Mouse (Mus musculus): ENCODE data around the gene Glis3. TPM values are rescaled to one million over a fixed set of nuclear protein-coding genes. Genes with fewer than 3 reads are reported as not detected.

Glis3 gene
- polyA plus RNA-seq, 1 experiment from 2014 or later, result 2.0 TPM

DNA sequence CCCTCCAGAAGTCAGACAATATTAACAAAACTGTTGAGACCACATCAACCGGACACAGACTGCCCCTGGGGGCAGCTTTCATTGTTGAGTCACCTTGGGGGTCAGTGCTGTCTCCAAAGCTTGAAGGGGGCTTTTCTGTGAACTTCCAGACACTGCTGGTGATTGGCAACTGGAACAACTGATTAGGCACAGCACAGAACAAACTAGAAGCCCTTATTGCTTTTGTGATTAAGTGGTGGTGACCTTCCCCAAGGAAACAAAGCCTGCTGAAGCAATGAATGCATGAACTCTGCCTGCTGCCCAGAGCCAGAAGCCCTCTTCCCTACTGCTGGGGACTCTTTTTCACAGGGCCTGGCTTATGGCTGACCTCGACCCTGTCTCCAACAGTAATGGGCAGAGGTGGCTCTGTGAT, 377.0 kb downstream of the Glis3 start:
- H3K36me3 ChIP-seq (ENCODE audit: insufficient read depth, low read length), result no peaks in the 10 kb centered on the region
- H3K9me3 ChIP-seq (ENCODE audit: low read length), result no peaks in the 10 kb centered on the region
- no peak overlapping the region for H3K27ac ChIP-seq (ENCODE audit: low read length)
- H3K4me3 ChIP-seq (ENCODE audit: low read depth, low read length), result no peak overlapping the region
- ATAC-seq, result no peak
- TF ChIP-seq CTCF (IDR thresholded peaks at IDR 0.05) (no peak), EP300 (IDR thresholded peaks at IDR 0.05) (no peak)
- no peak overlapping the region for H3K4me2 ChIP-seq (replicated peaks; ENCODE audit: low read depth, low read length)
- no peak for DNase-seq (ENCODE audit: low spot score)
- H3K9ac ChIP-seq (replicated peaks; ENCODE audit: low read depth), result no peak overlapping the region
- no peaks in the 10 kb centered on the region for H3K27me3 ChIP-seq (replicated peaks; ENCODE audit: insufficient read depth, low read length)
- H3K4me1 ChIP-seq (ENCODE audit: insufficient read depth, low read depth, low read length), result no peaks in the 10 kb centered on the region
- WGBS, result 63% methylated on average over 2 of the region's 2 CpGs

- Histone ChIP-seq H3K36me3 (ENCODE audit: insufficient read depth, low read length) (no peaks in the 10 kb centered on the region), H3K27me3 (replicated peaks; ENCODE audit: insufficient read depth, low read length) (no peaks in the 10 kb centered on the region), H3K9me3 (ENCODE audit: low read length) (no peaks in the 10 kb centered on the region), H3K4me1 (ENCODE audit: insufficient read depth, low read depth, low read length) (no peaks in the 10 kb centered on the region), H3K4me3 (ENCODE audit: low read depth, low read length) (no peak overlapping the region), H3K27ac (ENCODE audit: low read length) (no peak overlapping the region), H3K9ac (replicated peaks; ENCODE audit: low read depth) (no peak overlapping the region), H3K4me2 (replicated peaks; ENCODE audit: low read depth, low read length) (no peak overlapping the region)
- DNase-seq (ENCODE audit: low spot score), result no peak
- TF ChIP-seq CTCF (IDR thresholded peaks at IDR 0.05), result no peak
- TF ChIP-seq EP300 (IDR thresholded peaks at IDR 0.05), result no peak
- no peak for ATAC-seq
- 73% methylated on average over 8 of the region's 8 CpGs for WGBS
Observed at GRCm38 (mm10) chr19:28300226-28300625, 379.7 kb downstream of the Glis3 start.

GRCm38 (mm10) chr19:28299211-28299775, 380.6 kb downstream of the Glis3 start:
- 35% methylated on average over 11 of the region's 11 CpGs for WGBS
- H3K4me1 ChIP-seq (ENCODE audit: insufficient read depth, low read depth, low read length), result no peaks in the 10 kb centered on the region
- H3K9ac ChIP-seq (replicated peaks; ENCODE audit: low read depth), result no peak overlapping the region
- H3K9me3 ChIP-seq (ENCODE audit: low read length), result no peaks in the 10 kb centered on the region
- H3K36me3 ChIP-seq (ENCODE audit: insufficient read depth, low read length), result no peaks in the 10 kb centered on the region
- no peak for TF ChIP-seq CTCF (IDR thresholded peaks at IDR 0.05)
- no peak for TF ChIP-seq EP300 (IDR thresholded peaks at IDR 0.05)
- H3K4me3 ChIP-seq (ENCODE audit: low read depth, low read length), result no peak overlapping the region
- H3K27ac ChIP-seq (ENCODE audit: low read length), result no peak overlapping the region
- H3K4me2 ChIP-seq (replicated peaks; ENCODE audit: low read depth, low read length), result no peak overlapping the region
- ATAC-seq (peak; percentile 49), DNase-seq (ENCODE audit: low spot score) (peak; percentile 30)
- H3K27me3 ChIP-seq (replicated peaks; ENCODE audit: insufficient read depth, low read length), result no peaks in the 10 kb centered on the region

GRCm38 (mm10) chr19:28298669-28299068, 381.2 kb downstream of the Glis3 start:
- no peak overlapping the region for H3K27ac ChIP-seq (ENCODE audit: low read length)
- ATAC-seq (no peak), DNase-seq (ENCODE audit: low spot score) (no peak)
- no peaks in the 10 kb centered on the region for H3K9me3 ChIP-seq (ENCODE audit: low read length)
- H3K4me3 ChIP-seq (ENCODE audit: low read depth, low read length), result no peak overlapping the region
- WGBS, result 47% methylated on average over 9 of the region's 9 CpGs
- TF ChIP-seq EP300 (IDR thresholded peaks at IDR 0.05) (no peak), CTCF (IDR thresholded peaks at IDR 0.05) (no peak)
- no peaks in the 10 kb centered on the region for H3K4me1 ChIP-seq (ENCODE audit: insufficient read depth, low read depth, low read length)
- H3K27me3 ChIP-seq (replicated peaks; ENCODE audit: insufficient read depth, low read length), result no peaks in the 10 kb centered on the region
- H3K4me2 ChIP-seq (replicated peaks; ENCODE audit: low read depth, low read length), result no peak overlapping the region
- no peak overlapping the region for H3K9ac ChIP-seq (replicated peaks; ENCODE audit: low read depth)
- H3K36me3 ChIP-seq (ENCODE audit: insufficient read depth, low read length), result no peaks in the 10 kb centered on the region

DNA sequence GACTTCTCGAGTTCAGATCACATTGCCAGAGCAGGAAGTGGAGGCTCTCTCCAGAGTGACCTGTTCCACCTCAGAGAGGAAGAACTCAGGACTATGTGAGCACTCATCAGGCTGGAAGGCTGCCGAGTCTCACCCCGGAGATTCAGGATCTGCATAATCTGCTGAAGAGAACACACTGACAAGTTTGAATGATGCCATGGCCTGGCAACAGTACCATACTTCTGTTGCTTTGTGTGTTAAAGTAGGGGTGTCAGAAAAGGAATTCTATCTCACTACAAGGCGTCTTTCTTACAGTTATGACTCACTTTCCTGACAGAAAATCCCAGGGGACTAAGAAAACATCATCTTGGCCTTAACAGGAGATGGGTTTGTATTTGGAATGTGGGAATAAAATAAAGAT, 388.3 kb downstream of the Glis3 start:
- Histone ChIP-seq H3K27ac (ENCODE audit: low read length) (no peak overlapping the region), H3K4me3 (ENCODE audit: low read depth, low read length) (no peak overlapping the region), H3K4me1 (ENCODE audit: insufficient read depth, low read depth, low read length) (no peaks in the 10 kb centered on the region), H3K9ac (replicated peaks; ENCODE audit: low read depth) (no peak overlapping the region), H3K27me3 (replicated peaks; ENCODE audit: insufficient read depth, low read length) (no peaks in the 10 kb centered on the region), H3K9me3 (ENCODE audit: low read length) (no peaks in the 10 kb centered on the region), H3K36me3 (ENCODE audit: insufficient read depth, low read length) (no peaks in the 10 kb centered on the region), H3K4me2 (replicated peaks; ENCODE audit: low read depth, low read length) (no peak overlapping the region)
- DNase-seq (ENCODE audit: low spot score) (no peak), ATAC-seq (no peak)
- no peak for TF ChIP-seq CTCF (IDR thresholded peaks at IDR 0.05)
- TF ChIP-seq EP300 (IDR thresholded peaks at IDR 0.05), result no peak
- 73% methylated on average over 4 of the region's 4 CpGs for WGBS

DNA sequence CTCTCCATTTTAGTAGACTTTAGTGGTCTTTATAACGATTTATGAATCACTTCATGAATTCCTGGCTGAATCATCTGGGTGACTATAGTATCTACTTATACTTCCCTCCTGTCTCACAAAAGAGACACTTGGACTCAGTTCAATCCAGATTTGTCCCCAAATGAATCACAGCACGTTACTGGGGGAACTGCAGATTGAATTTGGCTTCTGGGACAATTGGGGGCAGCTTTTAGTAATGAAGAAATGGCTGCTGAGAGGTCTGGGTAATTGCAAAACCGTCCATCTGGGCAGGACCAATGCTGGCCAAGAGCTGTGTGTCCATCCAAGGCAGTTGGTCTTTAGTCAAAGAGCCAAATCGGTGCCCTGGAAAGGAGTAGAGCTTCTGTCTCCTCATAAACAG, 390.4 kb downstream of the Glis3 start:
- H3K27ac ChIP-seq (ENCODE audit: low read length), result no peak overlapping the region
- no peaks in the 10 kb centered on the region for H3K9me3 ChIP-seq (ENCODE audit: low read length)
- ATAC-seq (no peak), DNase-seq (ENCODE audit: low spot score) (no peak)
- no peak overlapping the region for H3K9ac ChIP-seq (replicated peaks; ENCODE audit: low read depth)
- TF ChIP-seq EP300 (IDR thresholded peaks at IDR 0.05), result no peak
- TF ChIP-seq CTCF (IDR thresholded peaks at IDR 0.05), result no peak
- H3K27me3 ChIP-seq (replicated peaks; ENCODE audit: insufficient read depth, low read length), result no peaks in the 10 kb centered on the region
- no peak overlapping the region for H3K4me3 ChIP-seq (ENCODE audit: low read depth, low read length)
- no peaks in the 10 kb centered on the region for H3K4me1 ChIP-seq (ENCODE audit: insufficient read depth, low read depth, low read length)
- H3K4me2 ChIP-seq (replicated peaks; ENCODE audit: low read depth, low read length), result no peak overlapping the region
- H3K36me3 ChIP-seq (ENCODE audit: insufficient read depth, low read length), result no peaks in the 10 kb centered on the region
- 60% methylated on average over 4 of the region's 4 CpGs for WGBS

DNA sequence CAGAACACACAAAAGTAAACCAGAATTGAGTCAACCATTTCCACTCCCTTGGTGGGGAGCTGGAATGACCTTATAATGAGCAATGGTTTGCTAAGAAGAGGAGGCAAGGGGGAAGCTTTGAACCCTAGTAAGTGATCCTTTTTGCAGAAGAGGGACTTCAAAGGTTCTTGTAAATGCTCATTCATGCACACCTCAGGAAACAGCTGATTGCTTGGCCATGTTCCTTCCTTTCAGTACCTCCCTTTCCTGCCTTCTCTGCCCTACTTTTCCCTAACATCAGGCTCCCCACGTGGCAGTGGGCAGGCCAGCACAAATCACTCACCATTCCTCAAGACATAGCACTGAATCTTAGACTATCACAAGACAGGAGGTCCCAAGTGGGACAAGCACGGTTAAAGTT, 392.4 kb downstream of the Glis3 start:
- WGBS, result 27% methylated on average over 2 of the region's 2 CpGs
- Histone ChIP-seq H3K36me3 (ENCODE audit: insufficient read depth, low read length) (no peaks in the 10 kb centered on the region), H3K9me3 (ENCODE audit: low read length) (no peaks in the 10 kb centered on the region), H3K4me1 (ENCODE audit: insufficient read depth, low read depth, low read length) (no peaks in the 10 kb centered on the region), H3K4me3 (ENCODE audit: low read depth, low read length) (no peak overlapping the region), H3K27me3 (replicated peaks; ENCODE audit: insufficient read depth, low read length) (no peaks in the 10 kb centered on the region), H3K9ac (replicated peaks; ENCODE audit: low read depth) (no peak overlapping the region), H3K27ac (ENCODE audit: low read length) (no peak overlapping the region), H3K4me2 (replicated peaks; ENCODE audit: low read depth, low read length) (no peak overlapping the region)
- no peak for DNase-seq (ENCODE audit: low spot score)
- no peak for TF ChIP-seq EP300 (IDR thresholded peaks at IDR 0.05)
- TF ChIP-seq CTCF (IDR thresholded peaks at IDR 0.05), result no peak
- no peak for ATAC-seq
